Mouse (Mus musculus): ENCODE measurements around the gene Metap2. TPM values are rescaled to one million over a fixed set of nuclear protein-coding genes. Genes with fewer than 3 reads are reported as not detected.

Gene Metap2
- polyA plus RNA-seq, 1 experiment, result 205 TPM

- no peak overlapping the region for H3K4me3 ChIP-seq (ENCODE audit: insufficient read depth, poor library complexity, severe bottlenecking)
- TF ChIP-seq FOSL1 (IDR thresholded peaks at IDR 0.05; ENCODE audit: insufficient read depth, low read length, poor library complexity, severe bottlenecking), result no peak
- no peak for TF ChIP-seq CEBPB (IDR thresholded peaks at IDR 0.05; ENCODE audit: low read depth)
- no peak for TF ChIP-seq CTCF (IDR thresholded peaks at IDR 0.05; ENCODE audit: control insufficient read depth, insufficient read depth, insufficient read length)
- TF ChIP-seq USF1 (IDR thresholded peaks at IDR 0.05; ENCODE audit: low read depth), result no peak
- TF ChIP-seq MYOD1 (IDR thresholded peaks at IDR 0.05; ENCODE audit: control insufficient read depth, insufficient read length, low read depth), result no peak
- TF ChIP-seq MAX (IDR thresholded peaks at IDR 0.05), result no peak
- TF ChIP-seq MYOG (IDR thresholded peaks at IDR 0.05; ENCODE audit: control insufficient read depth, extremely low read depth, insufficient read length), result no peak
These were observed 14.4 kb upstream of the Metap2 start for GRCm38 (mm10) chr10:93911326-93911725.

DNA sequence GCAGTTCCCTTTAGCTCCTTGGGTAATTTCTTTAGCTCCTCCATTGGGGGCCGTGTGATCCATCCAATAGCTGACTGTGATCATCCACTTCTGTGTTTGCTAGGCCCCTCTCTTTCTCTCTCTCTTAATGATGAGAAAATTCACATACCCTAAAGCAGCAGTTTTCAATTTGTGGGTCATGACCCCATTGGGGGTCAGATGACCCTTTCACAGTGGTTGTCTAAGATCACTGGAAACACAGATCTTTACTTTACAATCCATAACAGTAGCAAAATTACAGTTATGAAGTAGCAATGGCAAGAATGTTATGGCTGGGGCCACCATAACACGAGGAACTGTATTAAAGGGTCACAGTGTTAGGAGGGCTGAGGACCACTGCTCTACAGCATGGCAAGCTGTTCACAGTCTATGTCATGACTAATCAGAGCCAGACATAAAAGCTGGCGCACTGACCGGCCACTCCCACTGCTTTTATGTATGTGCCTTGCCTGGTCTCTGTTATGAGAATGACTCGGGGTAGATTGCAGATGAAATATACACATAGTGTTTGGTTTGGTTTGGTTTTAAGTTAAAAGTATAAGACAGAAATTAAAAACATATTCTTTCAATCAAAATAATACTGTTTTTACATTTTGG lies 13.0 kb upstream of the Metap2 start:
- no peaks in the 10 kb centered on the region for H3K79me3 ChIP-seq (ENCODE audit: low read depth)
- H3K27me3 ChIP-seq (ENCODE audit: control insufficient read depth, insufficient read depth, insufficient read length), result no peaks in the 10 kb centered on the region
- TF ChIP-seq MAX (IDR thresholded peaks at IDR 0.05) (no peak), MYOG (IDR thresholded peaks at IDR 0.05; ENCODE audit: control insufficient read depth, extremely low read depth, insufficient read length) (no peak), FOSL1 (IDR thresholded peaks at IDR 0.05; ENCODE audit: insufficient read depth, low read length, poor library complexity, severe bottlenecking) (no peak), USF1 (IDR thresholded peaks at IDR 0.05; ENCODE audit: low read depth) (no peak), MYOD1 (IDR thresholded peaks at IDR 0.05; ENCODE audit: control insufficient read depth, insufficient read length, low read depth) (no peak), CTCF (IDR thresholded peaks at IDR 0.05; ENCODE audit: control insufficient read depth, insufficient read depth, insufficient read length) (no peak), CEBPB (IDR thresholded peaks at IDR 0.05; ENCODE audit: low read depth) (no peak)
- H3K79me2 ChIP-seq (ENCODE audit: control insufficient read depth, insufficient read depth), result no peaks in the 10 kb centered on the region
- no peak overlapping the region for H3K4me3 ChIP-seq (ENCODE audit: insufficient read depth, poor library complexity, severe bottlenecking)
- H3K36me3 ChIP-seq (ENCODE audit: control insufficient read depth, insufficient read depth), result no peaks in the 10 kb centered on the region
- H3ac ChIP-seq (ENCODE audit: control insufficient read depth, insufficient read length, low read depth), result no peak overlapping the region

More at GRCm38 (mm10) chr10:93911326-93911725, 14.4 kb upstream of the Metap2 start:
- Histone ChIP-seq H3ac (ENCODE audit: control insufficient read depth, insufficient read length, low read depth) (no peak overlapping the region), H3K27me3 (ENCODE audit: control insufficient read depth, insufficient read depth, insufficient read length) (no peaks in the 10 kb centered on the region), H3K79me3 (ENCODE audit: low read depth) (no peaks in the 10 kb centered on the region), H3K36me3 (ENCODE audit: control insufficient read depth, insufficient read depth) (no peaks in the 10 kb centered on the region), H3K79me2 (ENCODE audit: control insufficient read depth, insufficient read depth) (no peaks in the 10 kb centered on the region)

GRCm38 (mm10) chr10:93909015-93909414 lies 12.1 kb upstream of the Metap2 start:
- Histone ChIP-seq H3K27me3 (ENCODE audit: control insufficient read depth, insufficient read depth, insufficient read length) (no peaks in the 10 kb centered on the region), H3K4me3 (ENCODE audit: insufficient read depth, poor library complexity, severe bottlenecking) (no peak overlapping the region), H3K79me3 (ENCODE audit: low read depth) (no peaks in the 10 kb centered on the region), H3ac (ENCODE audit: control insufficient read depth, insufficient read length, low read depth) (no peak overlapping the region), H3K36me3 (ENCODE audit: control insufficient read depth, insufficient read depth) (no peaks in the 10 kb centered on the region), H3K79me2 (ENCODE audit: control insufficient read depth, insufficient read depth) (no peaks in the 10 kb centered on the region)
- TF ChIP-seq MYOD1 (IDR thresholded peaks at IDR 0.05; ENCODE audit: control insufficient read depth, insufficient read length, low read depth) (no peak), CTCF (IDR thresholded peaks at IDR 0.05; ENCODE audit: control insufficient read depth, insufficient read depth, insufficient read length) (no peak), USF1 (IDR thresholded peaks at IDR 0.05; ENCODE audit: low read depth) (no peak), MAX (IDR thresholded peaks at IDR 0.05) (no peak), MYOG (IDR thresholded peaks at IDR 0.05; ENCODE audit: control insufficient read depth, extremely low read depth, insufficient read length) (no peak), FOSL1 (IDR thresholded peaks at IDR 0.05; ENCODE audit: insufficient read depth, low read length, poor library complexity, severe bottlenecking) (no peak), CEBPB (IDR thresholded peaks at IDR 0.05; ENCODE audit: low read depth) (no peak)

GRCm38 (mm10) chr10:93908540-93908939 lies 11.6 kb upstream of the Metap2 start:
- H3K36me3 ChIP-seq (ENCODE audit: control insufficient read depth, insufficient read depth), result no peaks in the 10 kb centered on the region
- no peak overlapping the region for H3ac ChIP-seq (ENCODE audit: control insufficient read depth, insufficient read length, low read depth)
- H3K79me3 ChIP-seq (ENCODE audit: low read depth), result no peaks in the 10 kb centered on the region
- no peaks in the 10 kb centered on the region for H3K27me3 ChIP-seq (ENCODE audit: control insufficient read depth, insufficient read depth, insufficient read length)
- no peak overlapping the region for H3K4me3 ChIP-seq (ENCODE audit: insufficient read depth, poor library complexity, severe bottlenecking)
- TF ChIP-seq CTCF (IDR thresholded peaks at IDR 0.05; ENCODE audit: control insufficient read depth, insufficient read depth, insufficient read length) (no peak), FOSL1 (IDR thresholded peaks at IDR 0.05; ENCODE audit: insufficient read depth, low read length, poor library complexity, severe bottlenecking) (no peak), MAX (IDR thresholded peaks at IDR 0.05) (no peak), MYOD1 (IDR thresholded peaks at IDR 0.05; ENCODE audit: control insufficient read depth, insufficient read length, low read depth) (no peak)
- no peaks in the 10 kb centered on the region for H3K79me2 ChIP-seq (ENCODE audit: control insufficient read depth, insufficient read depth)

GRCm38 (mm10) chr10:93907376-93907775 lies 10.5 kb upstream of the Metap2 start:
- Histone ChIP-seq H3ac (ENCODE audit: control insufficient read depth, insufficient read length, low read depth) (no peak overlapping the region), H3K79me3 (ENCODE audit: low read depth) (no peaks in the 10 kb centered on the region), H3K79me2 (ENCODE audit: control insufficient read depth, insufficient read depth) (no peaks in the 10 kb centered on the region), H3K36me3 (ENCODE audit: control insufficient read depth, insufficient read depth) (no peaks in the 10 kb centered on the region), H3K4me3 (ENCODE audit: insufficient read depth, poor library complexity, severe bottlenecking) (no peak overlapping the region), H3K27me3 (ENCODE audit: control insufficient read depth, insufficient read depth, insufficient read length) (no peaks in the 10 kb centered on the region)
- TF ChIP-seq MAX (IDR thresholded peaks at IDR 0.05) (no peak), MYOD1 (IDR thresholded peaks at IDR 0.05; ENCODE audit: control insufficient read depth, insufficient read length, low read depth) (no peak), FOSL1 (IDR thresholded peaks at IDR 0.05; ENCODE audit: insufficient read depth, low read length, poor library complexity, severe bottlenecking) (no peak), USF1 (IDR thresholded peaks at IDR 0.05; ENCODE audit: low read depth) (no peak), CEBPB (IDR thresholded peaks at IDR 0.05; ENCODE audit: low read depth) (no peak), MYOG (IDR thresholded peaks at IDR 0.05; ENCODE audit: control insufficient read depth, extremely low read depth, insufficient read length) (no peak), CTCF (IDR thresholded peaks at IDR 0.05; ENCODE audit: control insufficient read depth, insufficient read depth, insufficient read length) (no peak)

Measured in C2C12 (cell line).